Mouse (Mus musculus) layer of hippocampus, adult 18-20 months (tissue): ENCODE data around the gene Tacc2. TPM values are rescaled to one million over a fixed set of nuclear protein-coding genes. Genes with fewer than 3 reads are reported as not detected.
"Not testable (repeated sequence)": the region's sequence is repeated elsewhere in the genome, so short reads cannot be mapped to it uniquely, and the experiment has no call there.

ENCODE experiments used
- DNase-seq, 2 experiments: peaks; one replicate each; pipeline ENCODE4 v3.0.0; 2022; ENCODE audit warnings: low spot score in 2 of 2
- long read RNA-seq: library from polyadenylated mRNA; stranded (forward); transcript quantifications from one replicate; pipeline ENCODE4 v2.0.0, GENCODE M21; 2021
- total RNA-seq, 2 experiments: library from RNA; stranded (reverse); gene quantifications; 2 replicates each; pipeline ENCODE4 v1.2.3; 2021

The Tacc2 gene
- total RNA-seq: 10 to 100 TPM; 73.8 to 77.5 TPM
- long read RNA-seq, partial matches to known transcripts: 9 of 57 reads
- long read RNA-seq, other reads (novel, unspliced or antisense): 45 of 57 reads

DNA sequence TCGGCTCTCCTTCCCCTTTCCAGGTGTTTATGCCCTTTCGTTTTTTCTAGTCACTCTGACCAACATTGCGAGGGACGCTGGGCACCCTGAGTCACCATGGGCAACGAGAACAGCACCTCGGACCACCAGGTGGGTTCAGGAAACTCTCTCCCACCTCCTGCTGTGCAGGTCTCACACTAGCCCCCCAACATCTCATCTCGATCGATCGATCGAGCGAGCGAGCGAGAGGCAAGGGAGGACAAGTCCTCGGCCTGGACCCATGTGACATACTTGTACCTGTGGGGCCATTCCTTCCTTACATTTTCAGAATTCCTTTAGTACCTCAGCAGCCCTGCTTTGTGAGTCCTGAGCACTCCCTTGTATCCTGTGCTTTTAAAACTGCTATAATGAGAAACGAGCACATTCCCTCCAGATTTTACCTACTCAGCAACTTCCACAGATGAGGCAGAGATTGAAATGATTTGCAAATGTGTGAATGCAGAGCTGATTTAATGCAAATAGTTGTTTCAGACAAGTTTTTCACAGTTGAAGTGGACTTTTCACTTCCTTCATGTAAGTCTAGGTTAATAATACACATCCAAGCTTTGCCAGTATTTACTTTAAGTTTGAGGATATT, at the start of gene Tacc2:
TSS of gene Tacc2 (plus strand) at position 51 of the 616 bp plus-strand sequence.
- no peak for DNase-seq

DNA sequence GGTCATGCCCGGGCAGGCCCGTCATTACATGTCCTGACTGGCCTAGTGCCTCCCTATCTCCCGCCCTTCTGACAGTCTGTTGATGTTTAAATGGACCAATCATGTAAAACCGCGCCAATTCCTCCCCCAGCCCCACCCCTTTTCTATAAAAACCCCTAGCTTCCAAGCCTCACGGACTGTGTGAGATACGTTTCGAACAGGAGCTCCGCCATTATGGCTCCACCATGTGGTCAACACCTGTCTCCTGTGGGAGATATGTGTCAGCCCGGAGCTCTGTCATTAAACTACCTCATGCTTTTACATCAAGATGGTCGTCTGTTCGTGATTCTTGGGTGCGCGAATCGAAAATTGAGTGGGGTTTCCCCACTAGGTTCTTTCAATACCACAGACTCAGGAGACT, 46.1 kb upstream of the Tacc2 start:
- not testable (repeated sequence) for DNase-seq

DNA sequence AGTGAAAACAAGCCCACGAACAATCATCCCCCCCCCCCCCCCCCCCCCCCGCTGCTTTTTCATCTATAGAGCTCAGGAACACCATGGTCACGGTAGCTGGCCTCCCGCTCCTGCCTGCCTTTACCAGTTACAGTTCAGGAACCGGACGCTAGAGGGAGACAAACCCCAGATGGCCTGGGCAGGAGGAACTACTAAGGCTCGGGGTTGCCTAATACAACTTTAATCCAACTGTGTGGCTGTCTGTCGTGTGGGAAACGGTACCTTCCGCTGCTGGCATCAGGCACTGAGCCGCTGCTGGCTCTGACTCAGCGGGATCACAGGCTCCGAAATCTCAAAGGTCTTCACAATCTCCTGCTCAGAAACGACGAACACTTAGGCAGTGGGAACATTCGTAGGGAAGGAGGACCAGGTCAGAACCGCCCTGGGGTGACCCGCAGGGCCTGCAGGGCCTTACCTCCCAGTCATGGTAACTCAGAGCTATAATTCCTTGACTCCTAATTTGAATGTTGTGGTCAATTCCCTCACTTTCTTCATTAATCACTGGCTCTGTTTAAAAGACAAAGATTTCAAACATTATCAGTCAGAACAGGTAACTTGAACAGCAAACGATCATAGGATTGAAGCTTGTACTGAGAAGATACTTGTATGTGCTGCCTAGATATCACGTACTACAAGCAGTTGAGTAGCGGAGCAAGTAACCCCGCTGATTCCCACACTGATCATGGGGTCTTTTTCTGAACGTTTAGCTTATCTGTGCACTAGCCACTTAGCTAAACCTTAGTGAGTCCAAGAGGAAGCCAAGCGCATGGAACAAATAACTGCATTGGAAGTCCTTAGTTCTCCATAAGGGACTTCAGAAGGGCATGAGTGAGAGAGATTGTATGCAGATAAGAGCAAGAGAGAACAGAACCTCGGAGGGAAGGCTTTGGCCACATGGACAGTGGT, 43.6 kb upstream of the Tacc2 start:
- DNase-seq: peak; percentile 80 to 91

GRCm38 (mm10) chr7:130535174-130535573, 42.1 kb upstream of the Tacc2 start:
- DNase-seq: no peak

- no peak for DNase-seq
Observed at GRCm38 (mm10) chr7:130537068-130537467, 40.2 kb upstream of the Tacc2 start.

DNA sequence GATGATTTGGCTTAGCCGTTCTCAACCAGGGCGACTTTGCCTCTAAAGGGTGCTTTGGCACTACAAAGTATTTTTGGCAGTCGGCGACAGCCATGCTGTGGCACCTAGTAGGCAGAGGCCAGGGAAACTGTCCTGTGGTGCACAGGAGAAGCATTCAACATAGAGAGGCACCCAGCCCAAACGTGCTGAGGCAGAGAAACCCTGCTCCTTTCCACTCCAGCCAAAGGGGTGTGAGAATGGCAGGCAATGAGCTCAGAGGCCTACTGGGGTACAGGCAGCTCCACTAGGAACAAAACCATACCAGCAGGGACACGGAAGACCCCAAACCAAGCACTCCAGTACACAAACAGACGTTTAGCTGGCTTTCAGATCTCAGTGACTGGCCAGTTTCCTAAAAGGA, 37.1 kb upstream of the Tacc2 start:
- DNase-seq: no peak

DNA sequence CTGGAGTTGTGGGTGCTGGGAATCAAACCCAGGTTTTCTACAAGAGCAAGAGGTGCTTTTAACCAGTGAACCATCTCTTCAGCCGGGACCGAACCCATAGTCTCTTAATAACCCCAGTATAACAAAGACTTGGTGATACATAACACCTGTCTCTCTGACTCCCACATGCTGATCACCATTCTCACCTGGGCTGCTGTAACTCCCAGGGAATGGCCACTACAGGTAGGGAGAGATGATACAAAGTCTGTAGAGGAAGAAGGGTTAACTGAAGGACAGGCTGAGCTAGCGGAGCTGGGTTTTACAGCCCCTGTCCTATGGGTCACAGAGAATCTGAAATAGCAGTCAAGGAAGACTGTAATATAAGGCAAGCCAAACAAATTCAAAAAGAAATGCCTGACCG, 34.1 kb upstream of the Tacc2 start:
- DNase-seq: no peak

GRCm38 (mm10) chr7:130545401-130545800, 31.8 kb upstream of the Tacc2 start:
- DNase-seq: no peak

GRCm38 (mm10) chr7:130545893-130546292, 31.3 kb upstream of the Tacc2 start:
- DNase-seq: no peak

- DNase-seq: no peak
Observed at GRCm38 (mm10) chr7:130546421-130546790, 30.8 kb upstream of the Tacc2 start.

GRCm38 (mm10) chr7:130546791-130547484, 30.3 kb upstream of the Tacc2 start:
- peak; percentile 89 to 92 for DNase-seq

- DNase-seq: no peak
Observed at GRCm38 (mm10) chr7:130547635-130548175, 29.5 kb upstream of the Tacc2 start.

DNA sequence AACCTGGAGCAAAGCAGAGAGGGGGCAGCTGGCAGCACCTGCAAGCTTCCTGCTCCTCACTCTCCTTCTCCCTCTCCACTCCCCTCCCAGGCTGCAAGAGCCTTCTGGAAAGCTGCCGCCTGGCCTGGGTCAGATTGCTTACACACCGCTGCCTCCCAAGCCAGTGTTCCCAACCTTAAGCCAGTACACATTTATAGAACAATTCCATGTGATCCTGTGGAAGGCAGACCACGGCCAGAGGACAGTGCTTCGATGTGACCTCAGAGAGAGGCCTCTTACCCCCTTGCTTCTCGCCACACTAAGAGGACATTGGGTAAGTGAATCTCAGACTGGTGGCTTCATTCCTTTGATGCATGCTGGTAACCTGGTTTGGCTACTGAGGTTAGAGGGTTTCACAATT, 24.5 kb upstream of the Tacc2 start:
- no peak for DNase-seq

DNA sequence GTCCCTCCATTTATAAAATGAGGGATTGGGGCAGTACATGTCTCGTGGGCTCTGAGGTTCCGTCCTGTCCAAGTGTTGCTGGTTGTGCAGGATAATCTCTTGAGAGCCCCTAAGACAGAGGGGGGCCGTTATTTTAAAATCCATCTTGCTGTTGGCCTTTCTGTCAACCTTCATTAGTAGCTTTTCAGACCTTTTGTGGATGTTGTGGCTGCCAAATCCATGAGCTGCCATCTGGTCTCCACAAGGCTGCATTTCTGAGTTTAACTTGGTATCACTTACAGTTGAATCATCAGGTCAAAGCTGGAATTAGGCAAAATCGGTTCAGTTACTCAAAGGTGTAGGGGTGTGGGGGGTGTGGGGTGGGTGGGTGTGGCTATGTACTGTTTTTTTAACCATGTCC, 23.9 kb upstream of the Tacc2 start:
- DNase-seq: no peak

DNA sequence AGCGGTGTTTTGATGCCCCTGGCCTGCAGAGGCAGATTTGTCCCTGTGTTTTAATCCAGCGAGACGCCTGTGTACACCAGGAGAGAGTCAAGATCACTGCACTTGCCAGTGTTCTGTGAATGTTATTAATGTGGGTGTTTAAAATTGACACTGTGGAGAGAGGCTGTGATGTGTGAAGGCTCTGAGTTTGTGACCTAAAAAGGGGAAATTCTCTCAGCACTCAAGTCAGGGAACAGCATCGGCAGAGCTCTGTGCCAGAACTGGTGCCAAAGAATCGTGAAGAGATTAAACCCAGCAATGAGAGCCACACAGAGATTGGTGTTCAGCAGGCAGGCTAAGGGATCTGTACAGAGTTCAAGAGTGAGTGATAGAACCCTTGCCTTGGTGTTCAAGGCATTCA, 21.6 kb upstream of the Tacc2 start:
- DNase-seq: no peak

- DNase-seq: no peak
Observed at GRCm38 (mm10) chr7:130558592-130558991, 18.6 kb upstream of the Tacc2 start.

DNA sequence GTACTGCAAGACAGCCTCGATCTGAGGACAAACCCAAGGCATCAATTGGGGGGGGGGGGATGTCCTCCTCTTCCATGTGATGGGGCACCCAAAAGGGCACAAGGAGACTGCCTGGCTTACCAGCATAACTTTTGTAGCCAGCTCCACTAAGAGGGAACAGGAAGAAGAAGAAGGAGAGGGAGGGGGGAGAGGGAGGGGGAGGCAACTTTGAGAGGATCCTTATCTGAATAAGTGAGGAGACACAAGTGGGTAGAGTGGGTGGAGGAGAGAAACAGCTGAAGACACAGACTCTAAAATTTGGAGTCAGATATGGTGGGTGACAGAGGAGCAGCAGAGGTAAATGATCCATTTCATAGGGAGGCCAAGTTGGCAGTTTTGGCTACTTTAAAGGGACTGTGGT, 16.3 kb upstream of the Tacc2 start:
- DNase-seq: no peak

- no peak for DNase-seq
Observed at GRCm38 (mm10) chr7:130563276-130563675, 14.0 kb upstream of the Tacc2 start.

GRCm38 (mm10) chr7:130563880-130564279, 13.4 kb upstream of the Tacc2 start:
- DNase-seq: no peak

DNA sequence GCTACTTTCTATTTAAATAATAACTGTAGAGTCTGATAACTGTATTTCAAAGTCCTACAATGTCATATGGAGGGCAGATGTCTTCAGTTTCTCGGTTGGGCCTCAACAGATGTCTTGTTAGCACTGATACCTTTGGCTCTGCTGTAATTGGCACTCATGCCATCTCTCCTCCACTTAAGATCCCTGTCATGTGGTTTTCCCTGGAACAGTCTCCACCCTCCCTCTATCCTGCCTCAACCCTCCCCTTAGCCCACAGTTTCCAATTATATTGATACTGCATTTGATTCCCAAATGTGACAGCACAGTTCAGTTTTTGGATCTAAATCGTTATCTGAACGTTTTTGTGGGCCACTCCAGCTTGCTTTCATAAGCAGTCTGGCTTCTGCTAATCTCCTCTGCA, 12.6 kb upstream of the Tacc2 start:
- DNase-seq: peak in 1 of 2 experiments; percentile 42

DNA sequence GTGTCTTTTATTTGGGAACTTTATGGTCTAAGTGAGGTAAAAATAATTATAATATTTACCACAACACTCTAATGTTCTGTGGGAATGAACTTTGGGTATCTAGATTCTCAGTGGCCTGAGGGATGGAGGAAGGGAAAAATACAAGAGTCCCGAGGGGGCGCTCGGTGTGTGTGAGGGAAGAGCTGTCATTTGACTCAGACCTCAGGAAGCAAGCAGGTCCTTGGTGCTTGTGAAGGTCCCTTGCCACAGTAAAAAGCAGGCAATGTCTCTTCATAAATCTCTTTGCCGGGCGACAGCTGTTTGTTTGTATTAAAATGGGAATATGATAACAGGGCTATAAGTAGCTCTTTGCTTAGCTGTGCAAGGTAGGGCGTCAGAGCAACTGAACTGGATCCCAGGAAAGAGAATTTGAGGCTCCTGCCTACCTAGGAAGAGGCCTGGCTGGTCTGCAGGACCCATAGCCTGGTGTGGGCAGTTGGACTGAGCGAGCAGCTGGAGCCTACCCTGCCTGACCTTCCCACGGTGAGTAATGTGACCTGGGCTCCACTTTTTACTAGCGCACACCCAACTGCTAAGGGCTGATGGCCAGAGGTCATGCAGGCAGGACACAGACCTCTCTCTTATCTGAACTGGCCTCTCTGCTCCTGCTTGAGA, 8.3 kb upstream of the Tacc2 start:
- DNase-seq: no peak
